Mouse (Mus musculus) subcutaneous adipose tissue, adult 2 months (tissue): ENCODE measurements around the gene Robo2. TPM values are rescaled to one million over a fixed set of nuclear protein-coding genes. Genes with fewer than 3 reads are reported as not detected.

ENCODE experiments used
- polyA plus RNA-seq: library from polyadenylated mRNA; depleted of rRNA; stranded (reverse); fragments of >200 nt; gene quantifications from 2 replicates; pipeline ENCODE4 v1.2.3, GENCODE M21; 2012; ENCODE audit warnings: low replicate concordance; rRNA removed

Gene Robo2
- 0.82 and 29.8 TPM in 2 replicates for polyA plus RNA-seq

DNA sequence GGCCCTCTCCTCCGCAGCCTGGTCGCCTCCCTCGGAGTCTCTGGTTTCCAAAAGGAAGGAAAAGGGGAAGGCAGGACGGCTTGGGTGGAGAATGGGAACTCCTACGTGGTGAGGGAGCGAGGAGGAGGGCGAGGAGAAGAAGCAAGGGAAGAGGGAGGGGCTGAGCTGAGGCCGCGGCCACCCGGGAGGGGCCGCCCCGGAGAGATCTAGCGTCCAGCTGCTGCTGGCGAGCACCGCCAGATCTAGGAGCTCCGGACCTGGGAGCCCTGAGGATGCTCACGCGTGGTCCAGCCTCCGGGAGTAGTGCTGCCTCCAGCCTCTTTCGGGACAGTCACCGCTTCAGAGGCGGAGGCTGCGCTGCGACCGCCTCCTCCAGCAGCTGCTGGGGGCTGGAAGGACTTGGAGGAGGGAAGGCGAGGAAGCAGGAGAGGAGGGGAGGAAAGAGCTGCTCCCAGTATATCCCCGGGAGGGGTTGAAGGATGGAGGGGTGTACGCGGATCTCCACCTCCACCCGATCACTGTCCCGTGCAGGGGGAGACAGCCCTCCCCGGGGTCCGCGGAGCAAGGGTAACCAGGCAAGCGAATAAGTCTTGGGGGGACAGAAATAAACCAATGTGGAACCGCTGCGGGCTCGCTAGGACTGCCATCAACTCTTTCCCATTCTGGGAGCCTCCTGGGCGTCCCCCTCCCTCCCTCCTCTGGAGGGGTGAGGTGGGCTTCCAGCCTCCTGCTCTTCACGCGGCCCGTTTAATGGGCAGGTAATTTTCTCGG lies at the start of gene Robo2:
Gene Robo2 (minus strand): TSS at position 345 of the 771 bp plus-strand sequence.

